Mouse (Mus musculus) ES-E14 (cell line): Measurements from ENCODE around the gene Il4ra.

Experiments used
- CHD2 ChIP-seq: IDR thresholded peaks from 2 replicates; pipeline ENCODE4 v1.6.1; 2014; ENCODE audit warnings: mild to moderate bottlenecking, low read depth, low read length, inconsistent platforms
- HCFC1 ChIP-seq: IDR thresholded peaks from 2 replicates; pipeline ENCODE4 v1.6.1; 2012; ENCODE audit warnings: low read length, inconsistent platforms, borderline replicate concordance; ENCODE audit not compliant: insufficient read depth
- MAFK ChIP-seq: IDR thresholded peaks from 2 replicates; pipeline ENCODE4 v1.6.1; 2014; ENCODE audit warnings: mild to moderate bottlenecking, low read depth, low read length, inconsistent platforms; ENCODE audit not compliant: insufficient read depth
- ZNF384 ChIP-seq: IDR thresholded peaks from 2 replicates; pipeline ENCODE4 v1.6.1; 2012; ENCODE audit warnings: low read depth, low read length, inconsistent platforms

GRCm38 (mm10) chr7:125561085-125561690 lies 9.3 kb downstream of the Il4ra start:
- TF ChIP-seq HCFC1, result no peak
- TF ChIP-seq MAFK, result no peak
- no peak for TF ChIP-seq ZNF384
- no peak for TF ChIP-seq CHD2
